Mouse (Mus musculus): ENCODE data around the gene Prdm12.
"Not testable (repeated sequence)": the region's sequence is repeated elsewhere in the genome, so short reads cannot be mapped to it uniquely, and the experiment has no call there.

Prdm12 gene

GRCm38 (mm10) chr2:31653971-31654853, 14.4 kb downstream of the Prdm12 start:
- peak; percentile 76 for DNase-seq

DNA sequence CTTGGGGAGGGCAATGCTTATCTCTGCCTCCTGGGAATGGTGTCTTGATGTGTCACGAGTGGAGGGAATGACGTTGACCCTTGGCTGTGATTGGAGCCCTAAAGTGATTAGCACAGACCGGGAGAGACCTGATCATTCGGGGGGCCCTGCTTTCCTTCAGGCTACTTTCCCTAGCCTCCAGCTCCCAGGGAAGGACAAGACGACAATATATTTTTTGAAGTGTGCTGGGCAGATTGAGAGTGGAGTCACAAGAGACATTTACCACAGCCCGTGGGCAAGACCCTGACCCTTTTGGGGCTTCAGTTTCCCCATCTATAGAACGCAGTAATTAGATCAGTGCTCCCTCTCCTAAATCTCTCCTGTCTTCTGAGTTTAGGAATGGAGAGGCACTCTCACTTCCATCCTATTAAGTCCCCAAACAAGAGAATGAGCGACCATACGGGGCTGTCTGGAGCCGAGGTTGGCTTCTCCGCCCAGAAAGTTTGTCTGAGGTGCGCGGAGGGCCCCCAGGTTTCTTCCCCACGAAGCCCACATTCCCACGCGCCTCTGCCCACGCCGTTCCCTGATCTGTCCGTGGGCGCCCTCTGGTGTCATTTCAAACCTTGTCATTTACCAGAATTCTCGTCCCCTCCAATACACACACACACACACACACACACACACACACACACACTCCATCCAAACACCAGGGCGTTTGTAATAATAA, 15.2 kb downstream of the Prdm12 start:
- DNase-seq, result peak; percentile 76

GRCm38 (mm10) chr2:31656374-31656773, 16.5 kb downstream of the Prdm12 start:
- no peak for DNase-seq

GRCm38 (mm10) chr2:31662939-31663803, 23.3 kb downstream of the Prdm12 start:
- DNase-seq, result no peak

GRCm38 (mm10) chr2:31663804-31664180, 24.0 kb downstream of the Prdm12 start:
- no peak for DNase-seq

DNA sequence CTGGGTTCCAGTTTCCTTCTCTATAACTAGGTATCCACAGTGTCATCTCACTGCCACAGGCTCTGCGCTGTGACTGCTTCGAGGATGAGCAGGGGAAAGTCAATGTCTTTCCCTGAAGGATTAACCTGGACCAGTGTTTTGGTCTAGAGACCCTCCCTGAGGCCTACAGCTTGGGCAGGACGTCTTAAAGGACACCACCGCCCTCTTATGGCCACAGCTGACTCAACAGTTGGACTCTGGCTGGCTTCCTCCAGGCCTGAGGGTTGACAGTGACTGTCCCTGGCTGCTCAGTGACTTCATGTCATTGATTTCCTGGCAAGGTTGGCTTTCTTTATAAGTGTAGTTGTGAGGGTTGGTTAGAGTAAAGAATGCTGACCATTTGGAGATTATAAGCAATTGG, 27.5 kb downstream of the Prdm12 start:
- peak; percentile 57 for DNase-seq

- peak; percentile 98 for DNase-seq
These were observed 30.8 kb downstream of the Prdm12 start, which contains the start of gene Exosc2 for GRCm38 (mm10) chr2:31670551-31671035. Exosc2 (plus strand) TSS chr2:31670715.

- no peak for DNase-seq
These were observed 38.8 kb downstream of the Prdm12 start for GRCm38 (mm10) chr2:31678641-31679040.

- not testable (repeated sequence) for DNase-seq
These were observed 41.3 kb downstream of the Prdm12 start for GRCm38 (mm10) chr2:31681051-31681707.

DNA sequence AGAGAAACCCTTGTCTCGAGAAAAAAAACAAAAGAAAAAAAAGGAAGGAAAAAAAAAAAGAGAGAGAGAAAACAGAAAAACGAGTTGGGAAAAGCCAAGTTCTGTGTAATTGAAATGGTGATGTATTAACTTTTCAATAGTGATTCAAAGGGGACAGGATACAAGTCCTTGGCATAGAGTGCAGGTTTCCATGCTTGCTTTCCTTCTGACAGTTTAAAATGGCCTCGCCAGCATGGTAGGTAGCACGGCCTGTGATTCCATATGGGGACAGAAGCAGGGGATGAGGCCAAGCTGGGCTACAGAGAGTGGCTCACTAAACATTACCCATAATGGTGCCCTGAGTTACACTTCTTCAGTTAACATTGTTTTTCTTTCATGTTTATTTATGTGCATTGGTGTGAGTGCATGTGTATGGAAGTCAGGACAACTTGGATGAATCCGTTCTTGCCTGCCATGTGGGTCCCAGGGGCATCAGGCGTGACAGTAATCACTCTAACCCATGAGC, 41.9 kb downstream of the Prdm12 start:
- no peak for DNase-seq

GRCm38 (mm10) chr2:31683666-31684065, 43.8 kb downstream of the Prdm12 start:
- DNase-seq, result peak; percentile 77

- DNase-seq, result peak; percentile 99
These were observed 48.5 kb downstream of the Prdm12 start, which contains the start of gene Abl1 for GRCm38 (mm10) chr2:31688074-31688925. Abl1 (plus strand) TSS chr2:31688376.

DNA sequence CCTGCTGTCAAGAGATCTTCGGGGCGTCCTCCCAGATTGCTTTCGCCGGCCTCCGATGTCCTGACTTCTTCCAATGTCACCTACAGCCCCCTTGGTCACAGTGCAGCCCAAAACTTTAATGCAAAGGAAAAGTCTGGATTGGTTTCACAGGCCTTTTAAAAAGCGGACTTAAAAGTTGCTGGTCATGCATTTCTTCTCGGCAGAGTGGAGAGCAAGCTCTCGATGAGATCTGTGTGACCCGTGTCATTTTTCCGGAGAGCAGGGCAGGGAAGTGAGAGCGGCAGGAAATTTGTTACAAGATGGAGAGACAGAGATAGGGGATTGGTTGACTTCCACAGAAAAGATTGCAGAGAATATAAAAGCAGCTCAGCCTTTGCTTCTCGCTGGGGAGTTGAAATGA, 49.2 kb downstream of the Prdm12 start:
- no peak for DNase-seq

GRCm38 (mm10) chr2:31690063-31690462, 50.2 kb downstream of the Prdm12 start:
- no peak for DNase-seq

GRCm38 (mm10) chr2:31698209-31698608, 58.4 kb downstream of the Prdm12 start:
- peak; percentile 10 for DNase-seq

DNA sequence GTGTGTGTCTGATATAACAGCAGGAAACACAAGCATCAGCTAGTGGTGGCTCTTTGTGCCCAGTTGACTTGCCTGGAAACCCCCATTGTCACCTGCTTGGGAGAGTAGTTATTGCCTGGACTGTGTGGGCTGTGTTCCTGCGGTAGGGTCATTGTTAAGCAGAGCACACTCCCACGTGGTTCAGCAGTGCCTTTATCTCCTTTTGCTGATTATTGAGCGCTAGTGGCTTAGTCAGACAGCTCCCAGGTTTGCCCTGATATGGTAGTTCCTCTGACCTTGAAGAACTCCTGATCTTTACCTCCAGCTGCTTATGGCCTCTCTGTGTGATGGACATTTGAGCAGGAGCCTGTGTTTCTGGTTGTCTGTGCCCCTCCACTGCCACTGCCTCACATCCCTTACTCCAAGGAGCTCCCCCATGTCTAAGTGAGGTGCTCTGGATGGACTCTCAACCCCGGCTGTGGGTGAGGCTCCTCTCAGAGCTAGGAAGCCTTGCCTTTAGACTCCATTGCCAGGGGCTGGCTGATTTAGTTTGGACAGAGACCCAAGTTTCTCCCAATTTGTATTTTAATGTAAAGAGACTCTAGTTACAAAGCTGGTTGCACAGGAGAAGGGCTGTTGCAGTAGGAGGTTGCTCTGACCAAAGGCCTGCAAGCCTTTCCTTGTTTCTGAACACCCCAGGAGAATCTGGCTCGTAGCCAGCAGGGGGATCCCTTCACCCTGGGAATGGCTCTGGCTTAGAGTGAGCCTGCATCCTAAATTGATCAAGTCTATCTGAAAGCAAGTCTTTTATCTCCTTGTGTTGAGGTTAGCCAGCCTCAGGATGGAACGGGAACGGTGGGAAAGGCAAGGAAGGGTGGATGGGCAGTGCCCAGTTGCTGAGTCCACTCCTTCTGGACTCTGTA, 61.0 kb downstream of the Prdm12 start:
- DNase-seq, result peak; percentile 20

DNA sequence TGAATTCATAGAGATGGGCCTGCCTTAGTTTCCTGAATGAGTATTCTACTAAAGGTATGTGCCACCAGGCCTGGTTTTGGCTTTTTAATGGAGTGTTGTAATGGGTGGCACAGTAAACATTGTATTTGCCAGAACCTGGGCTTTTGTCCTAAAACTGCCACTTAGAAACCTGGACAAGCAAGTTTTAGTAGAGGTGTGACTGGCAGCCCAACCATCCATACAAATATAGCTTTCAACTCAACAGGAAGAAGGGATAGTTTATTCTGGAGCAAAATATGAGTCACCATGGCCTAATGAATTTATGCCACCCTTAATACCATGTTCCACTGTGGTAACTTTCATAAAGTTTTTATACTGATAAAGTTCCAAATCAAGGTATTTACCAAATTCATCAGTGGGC, 63.4 kb downstream of the Prdm12 start:
- no peak for DNase-seq

Measured in retina, postnatal 1 day (tissue).